Mouse (Mus musculus): ENCODE data around the gene Shisa5. TPM values are rescaled to one million over a fixed set of nuclear protein-coding genes. Genes with fewer than 3 reads are reported as not detected.

Shisa5 gene
- polyA plus RNA-seq, 1 experiment from 2014 or later, result 85.8 TPM

DNA sequence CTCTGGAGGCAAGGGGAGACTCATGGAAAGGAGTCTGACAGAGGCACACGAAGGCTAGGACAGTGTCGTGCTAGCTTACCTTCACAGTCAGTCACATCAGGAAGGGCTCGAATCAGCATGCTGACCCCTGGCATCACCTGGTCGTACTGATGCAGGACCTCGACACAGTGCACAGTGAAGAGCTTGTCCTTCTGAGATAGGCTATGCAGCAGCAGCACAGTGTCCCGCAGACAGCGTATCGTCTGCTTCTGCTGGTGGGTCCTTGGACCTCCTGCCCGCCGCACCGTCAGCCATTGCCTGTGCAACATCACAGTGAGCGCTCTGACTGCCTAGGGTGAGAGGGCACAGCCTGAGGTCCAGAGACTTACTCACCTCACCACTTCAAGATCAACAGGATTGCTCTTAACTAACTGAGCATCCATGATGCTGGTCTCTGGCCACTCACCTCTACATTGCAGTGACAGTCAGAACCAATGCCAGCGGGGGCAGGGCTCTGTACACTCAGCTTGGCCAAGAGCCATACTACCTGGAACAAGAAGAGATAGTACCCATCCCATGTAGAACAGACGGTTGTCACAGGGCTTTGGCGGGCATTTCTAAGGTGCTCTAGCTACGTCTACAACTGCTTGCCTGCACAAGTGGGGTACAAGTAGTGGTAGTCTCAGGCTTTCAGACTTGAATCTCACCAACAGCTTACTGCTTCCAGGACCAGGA, 22.0 kb downstream of the Shisa5 start:
- Histone ChIP-seq H3K4me1 (replicated peaks; ENCODE audit: control insufficient read depth, insufficient read depth, low read length) (peaks cover 8% of the 10 kb centered on the region), H3K4me2 (ENCODE audit: low read length) (no peak overlapping the region), H3K9ac (ENCODE audit: low read length) (no peak overlapping the region), H3K9me3 (ENCODE audit: control insufficient read depth, low read length) (no peaks in the 10 kb centered on the region), H3K36me3 (ENCODE audit: control insufficient read depth, insufficient read depth, low read length) (peaks cover 68% of the 10 kb centered on the region), H3K27ac (ENCODE audit: low read depth) (no peak overlapping the region), H3K27me3 (replicated peaks; ENCODE audit: control insufficient read depth, insufficient read depth, low read length) (no peaks in the 10 kb centered on the region), H3K4me3 (ENCODE audit: low read depth, low read length) (no peak overlapping the region)
- no peak for ATAC-seq (replicated peaks; ENCODE audit: low FRiP score, low TSS enrichment, low read depth)
- DNase-seq (ENCODE audit: low spot score), result no peak
- 91% methylated on average over 16 of the region's 16 CpGs for WGBS

DNA sequence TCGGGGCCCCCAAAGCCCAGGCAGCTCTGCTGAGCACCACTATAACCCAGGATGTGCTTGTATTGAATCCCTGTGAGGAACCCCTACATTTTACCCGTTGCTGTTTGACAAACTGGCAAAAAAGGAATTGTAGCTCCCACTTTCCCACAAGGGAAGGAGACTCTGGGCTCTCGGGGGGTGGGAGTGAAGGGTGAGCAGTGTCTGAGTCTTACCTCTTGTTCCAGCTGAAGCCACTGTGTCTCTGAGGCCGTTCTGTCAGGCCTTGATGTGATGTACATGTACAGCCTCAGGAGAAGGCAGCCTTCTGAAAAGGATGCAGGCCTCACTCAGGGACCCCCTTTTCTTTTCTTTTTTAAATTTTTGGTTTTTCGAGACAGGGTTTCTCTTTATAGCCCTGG, 22.5 kb downstream of the Shisa5 start:
- no peak overlapping the region for H3K4me2 ChIP-seq (ENCODE audit: low read length)
- DNase-seq (ENCODE audit: low spot score) (no peak), ATAC-seq (replicated peaks; ENCODE audit: low FRiP score, low TSS enrichment, low read depth) (no peak)
- no peak overlapping the region for H3K27ac ChIP-seq (ENCODE audit: low read depth)
- no peak overlapping the region for H3K9ac ChIP-seq (ENCODE audit: low read length)
- H3K4me3 ChIP-seq (ENCODE audit: low read depth, low read length), result no peak overlapping the region
- no peaks in the 10 kb centered on the region for H3K9me3 ChIP-seq (ENCODE audit: control insufficient read depth, low read length)
- H3K4me1 ChIP-seq (replicated peaks; ENCODE audit: control insufficient read depth, insufficient read depth, low read length), result peaks cover 6% of the 10 kb centered on the region
- H3K36me3 ChIP-seq (ENCODE audit: control insufficient read depth, insufficient read depth, low read length), result peaks cover 73% of the 10 kb centered on the region
- H3K27me3 ChIP-seq (replicated peaks; ENCODE audit: control insufficient read depth, insufficient read depth, low read length), result no peaks in the 10 kb centered on the region
- WGBS, result 85% methylated on average over 5 of the region's 5 CpGs

DNA sequence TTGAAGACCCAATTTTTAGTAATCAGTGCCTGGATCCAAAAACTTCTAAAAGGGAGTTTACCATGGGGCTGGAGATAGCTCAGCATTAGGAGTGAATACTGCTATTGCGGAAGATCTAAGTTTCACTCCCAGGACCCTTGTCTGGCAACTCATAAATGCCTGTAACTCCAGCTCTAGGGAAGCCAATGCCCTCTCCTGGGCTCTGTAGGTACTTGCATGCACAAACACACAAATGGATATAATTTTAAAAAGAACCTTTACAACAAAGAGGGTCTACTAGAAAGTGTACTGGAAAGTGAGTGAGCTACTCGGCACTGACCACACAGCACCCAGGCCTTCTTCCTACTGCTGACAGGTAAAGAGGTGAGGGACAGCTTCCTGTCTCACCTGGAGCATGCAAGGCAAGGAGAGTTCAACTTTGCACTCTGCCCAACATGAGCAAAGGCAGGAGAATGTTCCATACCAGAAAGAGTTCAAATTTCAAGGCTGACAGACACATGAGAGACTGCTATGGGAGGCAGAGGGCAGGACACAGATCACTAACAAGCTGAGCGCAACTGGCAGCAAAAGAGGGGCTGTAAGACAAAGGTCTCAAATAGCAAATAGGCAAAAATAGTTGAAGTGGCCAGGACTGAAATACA, 29.9 kb downstream of the Shisa5 start:
- H3K9ac ChIP-seq (ENCODE audit: low read length), result no peak overlapping the region
- no peak overlapping the region for H3K4me3 ChIP-seq (ENCODE audit: low read depth, low read length)
- DNase-seq (ENCODE audit: low spot score) (no peak), ATAC-seq (replicated peaks; ENCODE audit: low FRiP score, low TSS enrichment, low read depth) (no peak)
- 94% methylated on average over 3 of the region's 3 CpGs for WGBS
- H3K36me3 ChIP-seq (ENCODE audit: control insufficient read depth, insufficient read depth, low read length), result peaks cover 89% of the 10 kb centered on the region
- H3K9me3 ChIP-seq (ENCODE audit: control insufficient read depth, low read length), result no peaks in the 10 kb centered on the region
- H3K4me1 ChIP-seq (replicated peaks; ENCODE audit: control insufficient read depth, insufficient read depth, low read length), result peaks cover 7% of the 10 kb centered on the region
- H3K27me3 ChIP-seq (replicated peaks; ENCODE audit: control insufficient read depth, insufficient read depth, low read length), result no peaks in the 10 kb centered on the region
- no peak overlapping the region for H3K4me2 ChIP-seq (ENCODE audit: low read length)
- H3K27ac ChIP-seq (ENCODE audit: low read depth), result no peak overlapping the region

DNA sequence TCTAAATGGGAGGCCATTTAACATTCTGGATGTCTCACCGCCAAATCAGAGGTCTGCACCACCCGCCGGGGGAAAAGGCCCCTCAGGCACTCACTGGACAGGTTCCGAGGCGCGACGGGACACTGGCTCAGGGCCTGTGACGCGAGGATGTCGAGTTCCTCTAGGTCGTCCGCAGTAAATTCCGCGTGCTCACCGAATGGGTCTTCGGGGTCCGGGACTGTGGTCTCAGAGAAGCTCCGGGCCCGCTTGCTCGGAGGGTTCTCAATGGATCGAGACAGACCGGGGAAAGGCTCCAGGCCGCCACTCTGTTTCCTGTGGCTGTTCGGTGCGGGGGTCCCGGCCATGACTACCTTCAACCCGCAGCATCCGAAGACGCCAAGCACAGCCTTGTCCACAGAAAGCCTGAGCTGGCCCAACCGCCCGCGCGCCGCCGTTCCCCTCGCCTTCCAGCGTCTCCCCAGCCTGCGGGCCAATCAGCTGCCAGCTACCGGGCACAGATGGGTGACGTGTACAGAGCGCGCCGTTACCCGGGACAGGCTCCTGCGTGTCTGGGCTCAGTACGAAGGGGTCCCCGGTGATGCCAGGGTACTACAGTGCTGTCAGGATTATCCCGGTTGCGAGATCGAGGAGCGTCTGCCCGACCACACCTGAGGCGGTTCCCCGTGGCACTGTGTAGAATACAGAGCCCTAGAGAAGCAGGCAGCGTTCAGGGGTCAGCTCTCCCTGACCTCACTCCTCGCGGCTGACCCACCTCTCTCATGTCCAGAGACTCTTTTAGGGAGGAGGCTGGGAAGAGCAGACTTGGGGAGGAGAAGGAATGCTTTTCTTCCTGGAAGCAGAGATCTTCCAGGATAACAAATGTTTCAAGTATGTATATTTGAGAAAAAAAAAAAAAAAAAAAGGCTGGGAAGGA, 35.6 kb downstream of the Shisa5 start, which contains the start of gene Atrip:
TSS of gene Atrip (minus strand) at position 464 of the 913 bp plus-strand sequence.
- Histone ChIP-seq H3K9ac (ENCODE audit: low read length) (peak within 1 kb of the TSS; percentile 80), H3K27ac (ENCODE audit: low read depth) (peak within 1 kb of the TSS; percentile 64; the same call in 1 of the 2 replicates), H3K9me3 (ENCODE audit: control insufficient read depth, low read length) (no peaks in the 10 kb centered on the region), H3K4me3 (ENCODE audit: low read depth, low read length) (peak within 1 kb of the TSS; percentile 88), H3K27me3 (replicated peaks; ENCODE audit: control insufficient read depth, insufficient read depth, low read length) (no peaks in the 10 kb centered on the region), H3K4me1 (replicated peaks; ENCODE audit: control insufficient read depth, insufficient read depth, low read length) (peaks cover 12% of the 10 kb centered on the region), H3K36me3 (ENCODE audit: control insufficient read depth, insufficient read depth, low read length) (peaks cover 39% of the 10 kb centered on the region), H3K4me2 (ENCODE audit: low read length) (peak within 1 kb of the TSS; percentile 74)
- DNase-seq (ENCODE audit: low spot score) (peak; percentile 96), ATAC-seq (replicated peaks; ENCODE audit: low FRiP score, low TSS enrichment, low read depth) (peak; percentile 98)
- under 1% methylated on average over 57 of the region's 57 CpGs for WGBS

DNA sequence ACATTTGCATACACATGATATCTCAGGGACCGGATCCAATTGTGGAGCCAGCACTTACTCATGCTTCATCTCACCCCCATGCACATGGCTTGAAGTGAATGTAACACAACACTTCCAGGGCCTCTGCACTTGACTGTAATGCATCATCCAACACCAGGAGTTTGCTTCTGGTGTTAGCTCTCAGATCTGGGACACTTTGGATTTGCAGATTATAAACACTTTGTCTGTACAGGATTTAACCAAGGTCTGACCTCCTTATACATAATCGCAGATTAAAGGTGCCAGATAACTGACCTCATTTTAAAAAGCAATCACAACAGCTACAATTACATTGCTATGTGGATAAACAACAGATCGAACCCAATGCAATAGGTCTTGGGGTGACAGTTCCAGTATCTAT, 42.2 kb downstream of the Shisa5 start:
- WGBS, result 95% methylated on average over 3 of the region's 3 CpGs
- no peaks in the 10 kb centered on the region for H3K9me3 ChIP-seq (ENCODE audit: control insufficient read depth, low read length)
- no peak for DNase-seq (ENCODE audit: low spot score)
- peaks cover 20% of the 10 kb centered on the region for H3K36me3 ChIP-seq (ENCODE audit: control insufficient read depth, insufficient read depth, low read length)
- H3K4me1 ChIP-seq (replicated peaks; ENCODE audit: control insufficient read depth, insufficient read depth, low read length), result peaks cover 20% of the 10 kb centered on the region
- ATAC-seq (replicated peaks; ENCODE audit: low FRiP score, low TSS enrichment, low read depth), result no peak
- no peak overlapping the region for H3K4me2 ChIP-seq (ENCODE audit: low read length)
- H3K9ac ChIP-seq (ENCODE audit: low read length), result no peak overlapping the region
- H3K27ac ChIP-seq (ENCODE audit: low read depth), result no peak overlapping the region
- no peak overlapping the region for H3K4me3 ChIP-seq (ENCODE audit: low read depth, low read length)
- H3K27me3 ChIP-seq (replicated peaks; ENCODE audit: control insufficient read depth, insufficient read depth, low read length), result no peaks in the 10 kb centered on the region

DNA sequence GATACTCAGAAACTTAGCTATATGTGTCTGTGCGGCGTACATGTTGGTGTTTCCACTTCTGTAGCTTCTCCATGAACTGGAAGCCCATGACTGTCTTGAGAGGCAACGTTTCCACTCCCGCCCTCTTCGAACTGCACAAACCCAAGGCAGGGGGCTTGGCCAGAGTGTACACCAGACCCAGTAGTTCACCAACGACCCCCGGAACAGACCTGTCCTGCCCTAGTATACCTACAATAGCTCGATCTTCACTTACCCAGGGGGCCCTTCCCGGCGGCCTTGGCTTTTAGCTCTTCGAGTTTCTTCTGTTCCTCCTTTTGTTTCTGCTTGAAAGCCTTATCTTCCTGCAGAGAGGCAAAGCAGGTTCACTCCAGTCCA, 43.4 kb downstream of the Shisa5 start:
- ATAC-seq (replicated peaks; ENCODE audit: low FRiP score, low TSS enrichment, low read depth) (no peak), DNase-seq (ENCODE audit: low spot score) (no peak)
- peak overlapping the region; percentile 87 for H3K4me2 ChIP-seq (ENCODE audit: low read length)
- H3K9me3 ChIP-seq (ENCODE audit: control insufficient read depth, low read length), result no peaks in the 10 kb centered on the region
- H3K4me3 ChIP-seq (ENCODE audit: low read depth, low read length), result peak overlapping the region; percentile 77
- H3K36me3 ChIP-seq (ENCODE audit: control insufficient read depth, insufficient read depth, low read length), result peaks cover 20% of the 10 kb centered on the region
- WGBS, result 4% methylated on average over 11 of the region's 11 CpGs
- no peaks in the 10 kb centered on the region for H3K27me3 ChIP-seq (replicated peaks; ENCODE audit: control insufficient read depth, insufficient read depth, low read length)
- peak overlapping the region; percentile 68 for H3K9ac ChIP-seq (ENCODE audit: low read length)
- peaks cover 20% of the 10 kb centered on the region for H3K4me1 ChIP-seq (replicated peaks; ENCODE audit: control insufficient read depth, insufficient read depth, low read length)
- peak overlapping the region; percentile 36; the same call in 1 of the 2 replicates for H3K27ac ChIP-seq (ENCODE audit: low read depth)

DNA sequence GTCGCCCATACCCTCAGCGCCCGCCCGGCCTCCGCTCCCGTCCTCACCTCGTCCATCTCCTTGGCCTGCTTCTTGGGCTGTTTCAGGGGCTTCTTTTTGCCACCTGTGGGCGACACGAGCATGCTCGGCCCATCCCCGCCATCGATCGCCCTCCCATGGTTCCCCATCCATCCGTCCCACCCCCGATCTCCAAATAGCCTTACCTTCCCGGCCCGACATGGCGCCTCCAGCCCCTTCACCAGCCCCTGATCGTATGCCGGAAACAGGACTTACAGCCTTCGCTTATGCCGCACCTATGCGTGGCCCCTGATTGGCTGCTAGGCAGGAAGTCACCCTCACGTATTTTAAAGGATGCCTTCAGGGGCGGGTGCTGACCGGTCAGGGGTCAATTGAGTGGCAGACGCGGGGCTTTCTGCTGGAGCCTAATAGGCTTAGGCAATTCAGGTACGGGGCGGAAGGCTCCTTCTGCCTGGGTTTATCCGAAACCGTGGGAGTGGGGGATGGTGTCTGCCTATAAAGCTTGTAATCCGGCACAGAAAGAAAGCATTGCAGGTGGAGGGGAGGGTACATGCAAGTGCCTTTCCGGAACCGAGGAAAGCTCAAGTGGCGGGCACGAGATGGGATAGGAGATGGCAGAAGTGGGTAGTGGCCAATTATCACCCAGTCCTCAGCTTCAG, 43.9 kb downstream of the Shisa5 start, which contains the start of the genes Ccdc51 and Tma7:
TSS of gene Ccdc51 (plus strand) at position 370 of the 677 bp plus-strand sequence.
TSS of gene Tma7 (minus strand) at position 464 of the 677 bp plus-strand sequence.
- H3K4me3 ChIP-seq (ENCODE audit: low read depth, low read length), result peak within 1 kb of the TSS; percentile 77
- DNase-seq (ENCODE audit: low spot score) (peak; percentile 88), ATAC-seq (replicated peaks; ENCODE audit: low FRiP score, low TSS enrichment, low read depth) (peak; percentile 98)
- H3K27ac ChIP-seq (ENCODE audit: low read depth), result peak within 1 kb of the TSS; percentile 43
- H3K4me2 ChIP-seq (ENCODE audit: low read length), result peak within 1 kb of the TSS; percentile 87
- no peaks in the 10 kb centered on the region for H3K9me3 ChIP-seq (ENCODE audit: control insufficient read depth, low read length)
- H3K9ac ChIP-seq (ENCODE audit: low read length), result peak within 1 kb of the TSS; percentile 68
- no peaks in the 10 kb centered on the region for H3K27me3 ChIP-seq (replicated peaks; ENCODE audit: control insufficient read depth, insufficient read depth, low read length)
- peaks cover 20% of the 10 kb centered on the region for H3K36me3 ChIP-seq (ENCODE audit: control insufficient read depth, insufficient read depth, low read length)
- H3K4me1 ChIP-seq (replicated peaks; ENCODE audit: control insufficient read depth, insufficient read depth, low read length), result peaks cover 20% of the 10 kb centered on the region
- WGBS, result under 1% methylated on average over 37 of the region's 37 CpGs

DNA sequence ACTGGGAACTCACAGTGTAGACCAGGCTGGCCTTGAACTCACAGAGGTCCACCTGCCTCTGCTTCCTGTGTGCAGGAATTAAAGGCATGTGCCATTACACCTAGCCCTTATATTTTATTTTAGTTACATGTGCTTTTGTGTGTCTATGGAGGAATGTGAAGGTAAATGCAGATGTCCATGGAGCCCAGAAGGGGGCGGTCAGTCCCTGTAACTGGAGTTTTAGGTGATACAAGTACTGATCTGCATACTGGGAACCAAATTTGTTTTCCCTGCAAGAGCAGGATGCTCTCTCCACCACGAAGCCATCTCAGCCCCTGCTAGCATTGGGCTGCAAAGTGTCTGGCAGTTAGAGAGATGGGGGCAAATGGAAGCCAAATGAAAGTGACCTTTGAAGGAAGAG, 46.6 kb downstream of the Shisa5 start:
- 20% methylated on average over 2 of the region's 2 CpGs for WGBS
- no peak overlapping the region for H3K27ac ChIP-seq (ENCODE audit: low read depth)
- no peak overlapping the region for H3K4me3 ChIP-seq (ENCODE audit: low read depth, low read length)
- DNase-seq (ENCODE audit: low spot score), result no peak
- no peak for ATAC-seq (replicated peaks; ENCODE audit: low FRiP score, low TSS enrichment, low read depth)
- no peak overlapping the region for H3K4me2 ChIP-seq (ENCODE audit: low read length)
- peaks cover 5% of the 10 kb centered on the region; the same call in 1 of the 2 replicates for H3K36me3 ChIP-seq (ENCODE audit: control insufficient read depth, insufficient read depth, low read length)
- H3K4me1 ChIP-seq (replicated peaks; ENCODE audit: control insufficient read depth, insufficient read depth, low read length), result peaks cover 20% of the 10 kb centered on the region
- no peaks in the 10 kb centered on the region for H3K9me3 ChIP-seq (ENCODE audit: control insufficient read depth, low read length)
- H3K27me3 ChIP-seq (replicated peaks; ENCODE audit: control insufficient read depth, insufficient read depth, low read length), result no peaks in the 10 kb centered on the region
- no peak overlapping the region for H3K9ac ChIP-seq (ENCODE audit: low read length)

Measured in intestine, embryonic 14.5 days (tissue).